Mouse (Mus musculus): ENCODE results near the gene Dph7. TPM values are rescaled to one million over a fixed set of nuclear protein-coding genes. Genes with fewer than 3 reads are reported as not detected.

Dph7 gene
- polyA plus RNA-seq, 1 experiment from 2014 or later = 7.0 TPM

GRCm38 (mm10) chr2:25006767-25007166 is 44.6 kb downstream of the Dph7 start:
- Histone ChIP-seq H3K4me2 (ENCODE audit: low read depth, low read length) (no peak overlapping the region), H3K4me1 (ENCODE audit: insufficient read depth) (no peaks in the 10 kb centered on the region), H3K9me3 (ENCODE audit: low read length) (no peaks in the 10 kb centered on the region), H3K27ac (ENCODE audit: low read depth) (no peak overlapping the region; the same call in 1 of the 2 replicates), H3K4me3 (ENCODE audit: low read depth, low read length) (no peak overlapping the region), H3K36me3 (replicated peaks; ENCODE audit: insufficient read depth, low read length) (peaks cover 24% of the 10 kb centered on the region), H3K9ac (replicated peaks) (no peak overlapping the region), H3K27me3 (ENCODE audit: insufficient read depth, low read length) (no peaks in the 10 kb centered on the region)
- TF ChIP-seq EP300 (IDR thresholded peaks at IDR 0.05; ENCODE audit: low read depth) (no peak), CTCF (IDR thresholded peaks at IDR 0.05; ENCODE audit: low read depth) (no peak)
- ATAC-seq = peak; percentile 91
- WGBS (ENCODE audit: insufficient replicate concordance) = 82% methylated on average over 1 of the region's 1 CpGs
- no peak for DNase-seq

GRCm38 (mm10) chr2:25008250-25008649 is 46.0 kb downstream of the Dph7 start:
- Histone ChIP-seq H3K4me2 (ENCODE audit: low read depth, low read length) (no peak overlapping the region), H3K4me1 (ENCODE audit: insufficient read depth) (no peaks in the 10 kb centered on the region), H3K27me3 (ENCODE audit: insufficient read depth, low read length) (no peaks in the 10 kb centered on the region), H3K4me3 (ENCODE audit: low read depth, low read length) (no peak overlapping the region), H3K9me3 (ENCODE audit: low read length) (no peaks in the 10 kb centered on the region), H3K27ac (ENCODE audit: low read depth) (no peak overlapping the region), H3K36me3 (replicated peaks; ENCODE audit: insufficient read depth, low read length) (peaks cover 16% of the 10 kb centered on the region), H3K9ac (replicated peaks) (no peak overlapping the region)
- DNase-seq (no peak), ATAC-seq (no peak)
- no peak for TF ChIP-seq EP300 (IDR thresholded peaks at IDR 0.05; ENCODE audit: low read depth)
- peak; percentile 51 for TF ChIP-seq CTCF (IDR thresholded peaks at IDR 0.05; ENCODE audit: low read depth)

Small RNA genes within 50 kb of the gene (microRNA-seq; reads per million reads assigned to microRNA genes)
- not detected for gene Gm22875

Other genes with a start within 250 kb of the Dph7 start
- 0.25 and 0.34 TPM in 2 replicates for gene Cacna1b, start 199.2 kb upstream of the Dph7 start, polyA plus RNA-seq (2015; fragmentation: Nextera tagmentation; extraction: Ambion mirVana)
- gene Ehmt1, start 42.8 kb upstream of the Dph7 start, polyA plus RNA-seq (2015; fragmentation: Nextera tagmentation; extraction: Ambion mirVana) = 9.1 and 12.3 TPM in 2 replicates
- 16.2 and 16.7 TPM in 2 replicates for gene Arrdc1, start 27.1 kb upstream of the Dph7 start, polyA plus RNA-seq (2015; fragmentation: Nextera tagmentation; extraction: Ambion mirVana)
- gene Zmynd19, start 12.6 kb upstream of the Dph7 start, polyA plus RNA-seq (2015; fragmentation: Nextera tagmentation; extraction: Ambion mirVana) = 6.2 and 6.5 TPM in 2 replicates
- 81.8 and 83.1 TPM in 2 replicates for gene Mrpl41, start 12.7 kb downstream of the Dph7 start, polyA plus RNA-seq (2015; fragmentation: Nextera tagmentation; extraction: Ambion mirVana)
- gene Pnpla7, start 13.6 kb downstream of the Dph7 start, polyA plus RNA-seq (2015; fragmentation: Nextera tagmentation; extraction: Ambion mirVana) = 52.9 and 64.5 TPM in 2 replicates
- gene Nsmf, start 92.0 kb downstream of the Dph7 start, polyA plus RNA-seq (2015; fragmentation: Nextera tagmentation; extraction: Ambion mirVana) = 29.0 and 32.1 TPM in 2 replicates
- 23.8 and 25.9 TPM in 2 replicates for gene Entpd8, start 117.9 kb downstream of the Dph7 start, polyA plus RNA-seq (2015; fragmentation: Nextera tagmentation; extraction: Ambion mirVana)
- 0.52 and 0.59 TPM in 2 replicates for gene Noxa1, start 132.7 kb downstream of the Dph7 start, polyA plus RNA-seq (2015; fragmentation: Nextera tagmentation; extraction: Ambion mirVana)
- gene Nrarp, start 218.4 kb downstream of the Dph7 start, polyA plus RNA-seq (2015; fragmentation: Nextera tagmentation; extraction: Ambion mirVana) = 1.3 and 1.7 TPM in 2 replicates
- 5.4 and 6.0 TPM in 2 replicates for gene Tor4a, start 234.5 kb downstream of the Dph7 start, polyA plus RNA-seq (2015; fragmentation: Nextera tagmentation; extraction: Ambion mirVana)
- gene Nelfb, start 249.1 kb downstream of the Dph7 start, polyA plus RNA-seq (2015; fragmentation: Nextera tagmentation; extraction: Ambion mirVana) = 19.3 and 22.3 TPM in 2 replicates

Data from liver, postnatal 0 days (tissue).